Mouse (Mus musculus) liver, adult (tissue): ENCODE results near the gene Klk11.

ENCODE experiments used
- GATA4 ChIP-seq: IDR thresholded peaks from 2 replicates; pipeline ENCODE4 v1.6.1; 2014; ENCODE audit warnings: mild to moderate bottlenecking, low read length; ENCODE audit not compliant: insufficient replicate concordance

Klk11 gene

DNA sequence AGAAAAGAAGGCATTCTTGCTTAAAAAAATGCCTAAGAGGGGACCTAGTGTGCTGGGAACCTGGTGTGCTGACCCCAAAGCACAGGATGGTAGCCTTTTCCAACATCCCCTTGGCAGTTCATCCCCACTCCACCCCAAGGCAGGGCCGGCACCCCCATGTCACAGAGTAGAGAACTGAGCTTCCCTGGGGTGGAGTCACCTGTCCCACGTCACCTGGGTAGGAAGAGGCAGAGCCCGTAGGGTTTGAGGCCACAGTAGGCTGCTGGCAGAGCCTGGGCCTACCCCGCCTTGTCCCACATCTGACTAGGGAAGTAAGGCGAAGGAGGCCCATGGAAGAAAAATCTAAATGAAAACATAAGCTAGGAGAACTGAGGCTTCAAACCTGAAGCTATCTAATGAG is at the start of gene Klk11:
TSS of gene Klk11 (plus strand) at position 241 of the 400 bp plus-strand sequence.
- no peak for TF ChIP-seq GATA4

DNA sequence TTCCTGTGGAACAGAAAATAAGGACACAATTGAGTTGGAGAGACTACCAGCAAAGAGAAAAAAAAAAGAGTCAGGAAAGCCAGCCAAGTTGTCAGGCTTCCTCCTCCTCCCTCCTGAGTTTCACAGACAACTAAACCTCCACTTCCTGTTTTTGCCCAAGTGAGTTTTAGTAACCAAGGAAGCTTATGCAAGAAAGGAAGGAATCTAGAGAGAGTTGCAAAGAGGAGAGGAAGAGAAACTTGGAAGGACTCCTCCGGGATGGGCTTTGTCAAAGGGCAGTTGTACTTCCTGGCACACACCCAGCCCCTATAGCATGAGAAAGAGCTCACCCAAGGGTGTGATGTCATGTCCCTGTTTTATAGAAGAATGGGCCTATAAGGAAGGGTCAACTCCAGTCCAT is 26.6 kb upstream of the Klk11 start:
- no peak for TF ChIP-seq GATA4

DNA sequence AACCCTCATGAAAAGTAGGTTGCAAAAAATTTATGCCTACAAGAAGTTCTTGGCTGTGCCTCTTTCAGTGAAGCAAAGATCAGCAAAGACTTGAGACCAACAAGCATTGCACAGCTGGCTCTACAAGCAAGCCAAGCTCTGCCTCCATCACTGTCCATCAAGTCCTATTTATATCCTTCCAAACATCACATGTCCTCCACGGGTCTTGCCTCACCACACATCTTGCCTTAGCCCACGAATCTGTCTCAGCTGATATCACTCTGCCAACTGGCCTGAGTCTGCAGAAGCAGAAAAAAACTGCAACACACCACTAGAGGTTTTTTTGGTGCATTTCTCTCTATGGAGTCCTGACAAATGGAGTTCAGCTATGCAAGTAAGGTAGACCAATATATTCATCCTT is 21.6 kb upstream of the Klk11 start:
- no peak for TF ChIP-seq GATA4

DNA sequence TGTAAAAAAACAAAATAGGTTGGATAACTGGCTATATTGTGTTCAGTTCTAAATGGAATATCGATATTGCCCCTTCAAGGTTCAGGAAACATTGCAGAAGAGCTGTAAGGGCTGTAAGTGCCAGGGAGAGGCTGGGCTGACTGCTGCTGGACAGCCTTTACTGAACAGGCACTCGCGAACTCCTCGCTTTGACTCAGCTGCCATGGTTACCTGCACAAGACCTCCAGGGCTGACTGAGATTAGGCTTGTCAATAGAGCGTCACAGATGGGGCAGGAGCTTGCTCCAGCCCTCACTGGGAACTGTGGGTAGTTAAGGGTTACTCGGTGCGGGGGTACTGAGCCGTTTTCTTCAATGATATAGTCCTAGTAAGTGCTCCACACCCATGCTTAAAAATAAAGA is 7.9 kb upstream of the Klk11 start:
- TF ChIP-seq GATA4, result no peak

DNA sequence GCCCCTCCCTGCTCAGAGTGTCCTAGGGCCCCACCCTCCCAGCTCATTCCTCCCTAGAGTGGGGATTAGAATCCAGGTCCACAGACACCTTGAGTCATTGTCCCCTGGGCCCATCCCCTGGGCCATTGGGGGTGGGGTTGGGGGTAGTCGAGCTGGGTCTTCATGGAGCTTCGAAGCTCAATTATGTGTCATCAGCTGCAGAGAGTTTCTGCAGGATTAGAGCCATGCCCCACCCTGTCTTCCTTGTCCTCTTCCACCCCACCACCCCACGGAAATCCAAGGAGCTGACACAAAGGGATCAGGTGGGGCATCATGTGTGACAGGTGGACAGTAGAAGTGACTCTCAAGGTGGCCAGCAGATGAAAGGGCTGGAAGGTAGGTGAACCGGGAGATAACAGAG is 5.8 kb upstream of the Klk11 start, which contains the start of gene Klk12:
TSS of gene Klk12 (plus strand) at position 301 of the 400 bp plus-strand sequence.
- TF ChIP-seq GATA4, result no peak

DNA sequence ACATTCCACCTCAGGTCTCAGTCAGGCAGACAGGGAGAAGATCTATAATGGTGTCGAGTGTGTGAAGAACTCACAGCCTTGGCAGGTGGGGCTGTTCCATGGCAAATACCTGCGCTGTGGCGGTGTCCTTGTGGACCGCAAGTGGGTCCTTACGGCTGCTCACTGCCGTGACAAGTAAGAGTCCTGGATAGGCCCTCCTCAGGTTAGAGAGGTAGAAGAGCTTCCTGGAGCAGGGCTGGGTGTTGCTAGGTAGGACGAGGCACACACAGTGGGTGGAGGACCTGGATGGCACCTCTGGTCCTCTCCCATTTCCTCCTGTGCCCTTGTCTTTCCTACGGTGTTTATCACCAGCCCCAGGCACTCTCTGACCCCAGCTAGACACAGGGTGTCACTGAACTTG is 4.8 kb upstream of the Klk11 start:
- TF ChIP-seq GATA4, result no peak

DNA sequence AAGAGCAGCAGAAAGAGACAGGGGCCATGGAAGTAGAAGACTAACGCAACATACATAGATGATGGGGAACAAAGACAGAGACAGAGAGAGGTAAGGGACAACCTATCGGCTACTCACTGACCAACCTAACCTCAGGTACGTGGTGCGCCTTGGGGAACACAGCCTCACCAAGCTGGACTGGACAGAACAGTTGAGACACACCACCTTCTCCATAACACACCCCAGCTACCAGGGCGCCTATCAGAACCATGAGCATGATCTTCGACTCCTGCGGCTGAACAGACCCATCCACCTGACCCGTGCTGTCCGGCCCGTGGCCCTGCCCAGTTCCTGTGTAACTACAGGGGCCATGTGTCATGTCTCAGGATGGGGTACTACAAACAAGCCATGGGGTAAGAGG is 3.7 kb upstream of the Klk11 start:
- no peak for TF ChIP-seq GATA4

DNA sequence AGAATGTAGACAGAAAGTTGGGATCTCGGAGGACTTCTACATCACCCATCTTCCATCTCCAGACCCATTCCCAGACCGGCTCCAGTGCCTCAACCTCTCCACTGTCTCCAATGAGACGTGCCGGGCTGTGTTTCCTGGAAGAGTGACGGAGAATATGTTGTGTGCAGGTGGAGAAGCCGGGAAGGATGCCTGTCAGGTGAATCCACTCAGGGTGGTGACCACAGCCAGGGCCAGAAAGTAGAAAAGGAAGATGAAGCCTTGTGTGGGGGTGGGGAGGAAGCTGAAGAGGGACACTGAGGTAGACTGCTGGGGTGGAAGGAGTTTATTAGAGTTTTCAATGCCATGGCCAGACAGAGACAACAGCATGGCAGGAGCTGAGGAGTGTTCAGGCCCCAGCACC is 2.5 kb upstream of the Klk11 start:
- no peak for TF ChIP-seq GATA4

DNA sequence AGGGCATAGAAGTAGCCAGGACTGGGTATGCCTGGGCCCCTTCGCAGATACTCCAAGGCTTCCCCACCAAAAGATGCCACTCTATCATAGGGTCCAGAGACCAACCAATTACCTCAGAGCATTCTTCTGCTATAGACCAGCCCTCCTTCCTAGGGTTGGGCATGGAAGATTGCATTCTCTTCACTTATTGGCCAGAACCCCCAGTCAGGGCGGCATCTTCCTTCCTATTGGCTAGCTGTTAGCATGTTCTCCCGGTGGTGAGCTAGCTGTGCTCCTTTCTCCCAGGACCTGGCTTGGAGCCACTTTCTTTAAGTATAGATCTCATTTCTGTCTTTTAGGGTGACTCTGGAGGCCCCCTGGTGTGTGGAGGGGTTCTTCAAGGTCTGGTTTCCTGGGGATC is 1.5 kb upstream of the Klk11 start:
- TF ChIP-seq GATA4, result no peak

DNA sequence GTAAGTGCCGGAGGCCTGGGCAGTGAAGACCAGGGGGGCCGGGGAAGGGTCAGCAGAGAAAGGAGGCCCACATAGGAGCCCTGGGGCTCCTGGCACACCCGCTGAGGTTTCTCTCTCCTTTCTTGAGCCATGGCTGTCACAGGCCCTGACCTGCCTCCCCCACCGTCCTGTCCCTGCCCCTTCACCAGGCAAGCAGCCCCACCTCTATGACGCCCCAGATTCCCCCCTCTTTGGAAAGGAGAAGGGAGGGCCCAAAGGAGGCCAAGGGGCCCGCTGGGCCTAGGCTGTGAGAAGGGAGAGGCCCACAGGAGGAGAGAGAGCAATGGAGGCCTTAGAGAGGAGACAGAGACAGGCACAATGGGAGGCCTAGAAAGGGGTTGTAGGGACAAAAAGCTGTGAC is 398 bp downstream of the Klk11 start:
- no peak for TF ChIP-seq GATA4

DNA sequence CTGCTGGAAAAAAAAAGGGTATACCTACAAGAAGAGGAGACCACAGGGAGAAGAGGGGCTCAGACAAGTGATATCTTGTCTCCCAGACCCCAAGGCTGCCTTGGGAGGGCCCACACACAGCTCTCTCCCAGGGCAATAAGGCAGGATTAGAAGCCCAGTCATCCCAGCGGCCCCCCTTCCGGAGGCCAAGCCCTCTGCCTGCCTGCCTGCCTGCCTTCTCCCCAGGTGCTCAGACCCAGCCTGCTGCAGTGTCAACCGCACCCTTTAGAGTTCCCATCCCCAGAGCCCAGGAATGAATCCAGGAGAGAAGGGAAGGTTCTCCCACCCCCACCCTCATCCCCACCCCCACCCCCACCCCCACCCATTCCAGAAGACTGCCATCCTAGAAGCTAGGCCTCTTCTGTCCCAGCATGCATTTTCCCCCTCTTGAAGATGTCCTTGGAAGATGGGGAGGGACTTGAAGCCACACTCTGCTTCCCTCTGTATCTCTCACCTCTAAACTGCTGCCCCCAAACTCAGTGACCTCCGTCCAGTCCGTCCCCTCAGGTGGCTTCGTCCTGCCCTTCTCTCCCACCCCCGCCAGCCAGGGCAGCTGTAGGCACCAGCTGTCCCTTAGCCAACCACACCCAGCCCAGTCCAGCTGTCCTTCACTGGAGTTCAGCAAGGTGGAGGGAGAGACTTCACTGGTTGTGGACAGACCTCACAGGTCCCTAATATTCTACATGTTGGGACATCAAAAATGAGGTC is 1.1 kb downstream of the Klk11 start:
- no peak for TF ChIP-seq GATA4

DNA sequence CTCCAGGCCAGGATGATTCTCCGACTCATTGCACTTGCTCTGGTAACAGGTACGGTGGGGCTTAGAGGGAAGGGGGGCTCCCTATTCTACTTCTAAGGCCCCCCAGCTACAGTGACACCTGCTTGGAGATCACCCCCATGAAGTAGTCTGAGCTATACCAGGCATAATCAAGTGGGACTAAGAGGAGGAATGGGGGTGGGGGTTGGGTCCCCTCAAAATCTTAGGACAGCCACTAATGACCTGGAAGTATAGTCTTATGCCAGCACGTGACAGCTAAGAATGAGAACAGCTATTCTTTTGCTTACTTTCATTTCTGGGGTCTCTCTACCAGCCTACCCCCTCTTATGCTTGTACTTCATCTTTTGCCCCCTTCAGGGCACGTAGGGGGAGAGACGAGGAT is 2.1 kb downstream of the Klk11 start:
- no peak for TF ChIP-seq GATA4

DNA sequence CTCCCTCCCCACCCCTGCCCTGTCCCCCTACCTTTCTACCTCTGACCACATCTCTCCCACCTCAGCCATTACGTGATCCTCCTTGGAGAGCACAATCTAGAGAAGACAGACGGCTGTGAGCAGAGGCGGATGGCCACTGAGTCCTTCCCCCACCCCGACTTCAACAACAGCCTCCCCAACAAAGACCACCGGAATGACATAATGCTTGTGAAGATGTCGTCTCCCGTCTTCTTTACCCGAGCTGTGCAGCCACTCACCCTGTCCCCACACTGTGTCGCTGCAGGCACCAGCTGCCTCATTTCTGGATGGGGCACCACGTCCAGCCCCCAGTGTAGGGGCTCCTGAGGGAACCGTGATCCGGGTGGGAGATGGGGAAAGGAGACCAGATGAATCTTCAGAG is 3.0 kb downstream of the Klk11 start:
- no peak for TF ChIP-seq GATA4

DNA sequence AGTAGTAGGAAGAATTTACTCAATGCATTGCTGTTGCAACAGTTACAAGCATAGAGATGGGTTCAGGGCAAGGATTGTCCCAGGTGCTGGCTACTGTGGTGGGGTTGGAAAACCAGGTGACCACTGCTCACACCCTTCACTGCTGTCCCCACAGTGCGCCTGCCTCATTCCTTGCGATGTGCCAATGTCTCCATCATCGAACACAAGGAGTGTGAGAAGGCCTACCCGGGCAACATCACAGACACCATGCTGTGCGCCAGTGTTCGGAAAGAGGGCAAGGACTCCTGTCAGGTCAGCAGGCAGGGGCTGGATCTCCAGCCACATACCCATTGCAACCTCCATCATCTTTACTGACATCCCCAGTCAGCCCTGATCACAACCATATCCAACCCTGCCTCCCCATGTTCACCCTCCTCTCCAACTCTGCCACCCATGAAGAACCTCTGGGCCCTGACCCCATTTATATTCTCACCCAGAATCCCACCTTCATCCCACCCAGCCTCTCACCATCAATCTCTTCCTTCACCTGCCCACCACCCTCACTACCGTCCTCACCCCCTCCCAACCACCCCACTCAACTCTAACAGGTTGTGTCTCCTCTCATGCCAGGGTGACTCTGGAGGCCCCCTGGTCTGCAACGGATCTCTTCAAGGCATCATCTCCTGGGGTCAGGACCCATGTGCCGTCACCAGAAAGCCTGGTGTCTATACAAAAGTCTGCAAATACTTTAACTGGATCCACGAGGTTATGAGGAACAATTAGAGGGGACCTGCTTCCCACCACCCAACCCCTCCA is 4.0 kb downstream of the Klk11 start:
- TF ChIP-seq GATA4, result no peak

DNA sequence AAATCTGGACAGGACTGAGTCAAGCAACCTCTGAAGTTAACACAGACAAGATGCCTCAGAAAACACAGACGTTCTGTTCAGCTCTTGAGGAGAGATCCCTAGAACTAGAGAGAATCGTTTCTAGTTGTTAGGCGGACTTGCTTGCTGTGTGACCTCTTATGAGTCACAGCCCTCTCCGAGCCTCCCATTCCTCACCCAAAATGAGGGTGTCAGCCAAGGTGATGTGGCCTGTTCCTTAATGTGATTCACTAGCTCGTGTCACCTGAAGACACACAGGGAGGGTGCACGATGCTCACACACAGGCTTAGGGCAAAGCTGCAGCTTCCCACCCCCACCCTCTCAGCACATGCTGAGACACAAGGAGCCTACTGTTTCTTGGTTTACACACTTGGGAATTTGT is 5.8 kb downstream of the Klk11 start:
- no peak for TF ChIP-seq GATA4

DNA sequence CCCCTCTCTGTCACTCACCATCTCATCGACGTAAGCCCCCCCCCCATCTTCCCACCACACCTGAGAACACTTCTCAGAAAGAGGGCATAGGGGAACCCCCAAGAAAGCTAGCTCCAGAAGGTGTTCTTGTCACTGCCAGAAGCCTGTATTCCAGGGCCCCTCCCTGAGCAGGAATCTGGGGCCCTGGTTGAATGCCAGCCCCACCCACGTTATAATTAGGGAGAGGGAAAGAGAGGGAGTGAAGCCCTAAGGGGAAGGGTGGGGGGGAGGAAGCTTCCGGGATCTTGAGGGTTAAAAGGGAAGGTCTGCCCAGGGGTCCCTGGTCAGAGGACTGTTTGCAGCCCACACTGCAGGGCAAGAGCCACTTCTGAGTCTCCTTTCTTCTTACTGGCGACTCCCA is 6.3 kb downstream of the Klk11 start, which contains the start of gene Klk10:
TSS of gene Klk10 (plus strand) at position 290 of the 400 bp plus-strand sequence.
- TF ChIP-seq GATA4, result no peak
